Mouse (Mus musculus): ENCODE results near the gene Ptges2. TPM values are rescaled to one million over a fixed set of nuclear protein-coding genes. Genes with fewer than 3 reads are reported as not detected.
A peak's percentile ranks its signal among the peaks of the same experiment; 100 is the strongest.

Gene Ptges2
- polyA plus RNA-seq, 2 experiments = 11.4 to 11.6 TPM

DNA sequence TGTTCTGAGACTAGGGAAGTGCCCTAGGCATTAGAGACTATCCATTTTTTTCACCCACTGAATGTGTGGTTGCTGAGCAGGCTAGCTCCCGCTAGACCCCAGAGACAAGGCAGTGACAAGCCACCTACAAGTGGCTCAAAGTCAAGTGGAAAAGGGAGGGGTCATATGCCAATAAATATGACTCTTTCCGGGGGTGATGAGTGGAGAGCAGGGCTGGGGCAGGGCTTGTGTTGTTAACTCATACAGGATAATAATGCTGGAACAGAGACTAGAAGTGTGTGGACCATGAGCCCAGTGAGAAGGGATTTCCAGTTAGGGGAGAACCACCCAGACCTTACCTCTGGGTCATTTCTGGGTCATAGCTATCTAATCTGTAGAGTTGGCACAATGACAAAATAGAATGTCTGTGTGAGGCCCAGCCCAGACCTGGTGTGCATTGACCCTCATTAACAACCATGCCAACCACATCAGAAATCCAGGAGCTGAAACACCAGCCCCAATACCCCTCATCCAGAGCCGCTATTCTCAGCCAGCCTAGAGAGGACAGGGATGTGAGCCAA lies 41.3 kb upstream of the Ptges2 start:
- H3K27ac ChIP-seq = no peak overlapping the region
- TF ChIP-seq EP300 (IDR thresholded peaks at IDR 0.05; ENCODE audit: low read depth) (no peak), CTCF (IDR thresholded peaks at IDR 0.05; ENCODE audit: low read depth) (no peak)
- DNase-seq (ENCODE audit: low read depth in 3 of 3, low spot score in 3 of 3) = no peak
- no peak overlapping the region for H3K9ac ChIP-seq (replicated peaks)
- H3K4me3 ChIP-seq (ENCODE audit: insufficient read depth in 1 of 2, low read depth in 2 of 2, low read length in 2 of 2) = no peak overlapping the region
- H3K27me3 ChIP-seq (ENCODE audit: control insufficient read depth, insufficient read depth, low read length) = peaks cover 22% of the 10 kb centered on the region
- no peak for ATAC-seq (ENCODE audit: insufficient read depth)
- H3K36me3 ChIP-seq (replicated peaks; ENCODE audit: control insufficient read depth, insufficient read depth, low read depth) = no peaks in the 10 kb centered on the region
- no peak overlapping the region for H3K4me2 ChIP-seq (ENCODE audit: low read depth)
- H3K9me3 ChIP-seq (ENCODE audit: control insufficient read depth, low read length) = no peaks in the 10 kb centered on the region
- peaks cover 2 to 5% of the 10 kb centered on the region in 2 experiments; a peak in 2 of 4 replicates for H3K4me1 ChIP-seq (replicated peaks; ENCODE audit: control insufficient read depth in 2 of 2, insufficient read depth in 2 of 2, low read length in 1 of 2)
- 69% methylated on average over 3 of the region's 3 CpGs for WGBS (ENCODE audit: insufficient replicate concordance)

DNA sequence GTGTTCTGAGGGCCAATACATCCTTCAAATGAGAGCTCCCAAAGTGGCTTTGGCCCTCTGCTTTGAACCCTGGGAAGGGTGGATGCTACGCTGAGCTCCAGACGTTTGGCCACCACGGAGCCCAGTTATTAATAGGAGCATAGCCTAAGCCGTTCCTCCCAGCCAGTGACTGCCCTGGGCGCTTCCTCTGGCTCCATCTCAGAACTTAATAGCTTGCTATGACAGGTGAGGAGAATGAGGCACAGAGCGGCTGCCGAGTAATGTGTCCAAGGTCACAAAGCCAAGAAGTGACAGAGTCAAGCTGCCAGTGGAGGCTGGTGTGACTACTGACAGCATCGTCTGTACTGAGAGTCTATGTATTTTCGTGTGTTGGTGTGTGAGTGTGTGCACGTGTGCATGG lies 39.5 kb upstream of the Ptges2 start:
- H3K4me3 ChIP-seq (ENCODE audit: insufficient read depth in 1 of 2, low read depth in 2 of 2, low read length in 2 of 2) = no peak overlapping the region
- 69% methylated on average over 10 of the region's 10 CpGs for WGBS (ENCODE audit: insufficient replicate concordance)
- peaks cover 2 to 6% of the 10 kb centered on the region in 2 experiments; a peak in 2 of 4 replicates for H3K4me1 ChIP-seq (replicated peaks; ENCODE audit: control insufficient read depth in 2 of 2, insufficient read depth in 2 of 2, low read length in 1 of 2)
- peaks cover 18% of the 10 kb centered on the region for H3K27me3 ChIP-seq (ENCODE audit: control insufficient read depth, insufficient read depth, low read length)
- no peaks in the 10 kb centered on the region for H3K9me3 ChIP-seq (ENCODE audit: control insufficient read depth, low read length)
- no peaks in the 10 kb centered on the region for H3K36me3 ChIP-seq (replicated peaks; ENCODE audit: control insufficient read depth, insufficient read depth, low read depth)
- DNase-seq (ENCODE audit: low read depth in 3 of 3, low spot score in 3 of 3) (no peak), ATAC-seq (ENCODE audit: insufficient read depth) (no peak)
- H3K27ac ChIP-seq = no peak overlapping the region
- no peak overlapping the region for H3K9ac ChIP-seq (replicated peaks)
- H3K4me2 ChIP-seq (ENCODE audit: low read depth) = no peak overlapping the region
- no peak for TF ChIP-seq CTCF (IDR thresholded peaks at IDR 0.05; ENCODE audit: low read depth)
- no peak for TF ChIP-seq EP300 (IDR thresholded peaks at IDR 0.05; ENCODE audit: low read depth)

GRCm38 (mm10) chr2:32357710-32358109 lies 38.0 kb upstream of the Ptges2 start:
- 47% methylated on average over 3 of the region's 3 CpGs for WGBS (ENCODE audit: insufficient replicate concordance)

GRCm38 (mm10) chr2:32358381-32358780 lies 37.3 kb upstream of the Ptges2 start:
- no peak overlapping the region for H3K9ac ChIP-seq (replicated peaks)
- no peaks in the 10 kb centered on the region for H3K27me3 ChIP-seq (ENCODE audit: control insufficient read depth, insufficient read depth, low read length)
- H3K27ac ChIP-seq = no peak overlapping the region
- H3K4me1 ChIP-seq (replicated peaks; ENCODE audit: control insufficient read depth in 2 of 2, insufficient read depth in 2 of 2, low read length in 1 of 2) = peaks cover 5 to 10% of the 10 kb centered on the region in 2 experiments; a peak in 3 of 4 replicates
- WGBS (ENCODE audit: insufficient replicate concordance) = 51% methylated on average over 10 of the region's 10 CpGs
- H3K4me3 ChIP-seq (ENCODE audit: insufficient read depth in 1 of 2, low read depth in 2 of 2, low read length in 2 of 2) = no peak overlapping the region
- ATAC-seq (ENCODE audit: insufficient read depth) (no peak), DNase-seq (ENCODE audit: low read depth in 3 of 3, low spot score in 3 of 3) (no peak)
- TF ChIP-seq EP300 (IDR thresholded peaks at IDR 0.05; ENCODE audit: low read depth) (no peak), CTCF (IDR thresholded peaks at IDR 0.05; ENCODE audit: low read depth) (no peak)
- no peaks in the 10 kb centered on the region for H3K9me3 ChIP-seq (ENCODE audit: control insufficient read depth, low read length)
- H3K36me3 ChIP-seq (replicated peaks; ENCODE audit: control insufficient read depth, insufficient read depth, low read depth) = no peaks in the 10 kb centered on the region
- no peak overlapping the region for H3K4me2 ChIP-seq (ENCODE audit: low read depth)

More at GRCm38 (mm10) chr2:32357710-32358109, 38.0 kb upstream of the Ptges2 start:
- Histone ChIP-seq H3K4me2 (ENCODE audit: low read depth) (no peak overlapping the region), H3K4me1 (replicated peaks; ENCODE audit: control insufficient read depth in 2 of 2, insufficient read depth in 2 of 2, low read length in 1 of 2) (peaks cover 5 to 11% of the 10 kb centered on the region in 2 experiments; a peak in 3 of 4 replicates), H3K36me3 (replicated peaks; ENCODE audit: control insufficient read depth, insufficient read depth, low read depth) (no peaks in the 10 kb centered on the region), H3K9me3 (ENCODE audit: control insufficient read depth, low read length) (no peaks in the 10 kb centered on the region), H3K27me3 (ENCODE audit: control insufficient read depth, insufficient read depth, low read length) (peaks cover 3% of the 10 kb centered on the region), H3K9ac (replicated peaks) (no peak overlapping the region), H3K4me3 (ENCODE audit: insufficient read depth in 1 of 2, low read depth in 2 of 2, low read length in 2 of 2) (no peak overlapping the region), H3K27ac (no peak overlapping the region)
- TF ChIP-seq EP300 (IDR thresholded peaks at IDR 0.05; ENCODE audit: low read depth) (no peak), CTCF (IDR thresholded peaks at IDR 0.05; ENCODE audit: low read depth) (no peak)
- DNase-seq (ENCODE audit: low read depth in 3 of 3, low spot score in 3 of 3) (no peak), ATAC-seq (ENCODE audit: insufficient read depth) (no peak)

DNA sequence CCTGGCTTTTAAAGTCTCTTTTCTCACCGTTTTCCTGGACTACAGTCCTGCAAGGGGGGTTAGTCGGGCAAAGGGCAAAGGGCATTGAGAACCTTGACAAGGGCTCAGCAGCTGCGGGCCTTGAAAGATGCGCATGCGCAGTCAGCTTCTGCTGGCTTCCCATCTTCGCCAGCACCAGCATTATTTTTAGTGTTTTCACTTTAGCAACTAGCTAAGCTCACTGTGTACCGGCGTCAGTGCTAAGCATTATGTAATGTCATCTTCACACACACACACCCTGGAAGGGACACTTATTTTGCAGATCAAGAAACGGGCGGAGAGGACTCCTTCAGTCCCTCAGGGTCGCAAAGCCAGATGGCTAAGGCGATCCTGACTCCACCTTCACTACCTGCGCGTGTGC lies 35.0 kb upstream of the Ptges2 start:
- ATAC-seq (ENCODE audit: insufficient read depth) = no peak
- WGBS (ENCODE audit: insufficient replicate concordance) = 5% methylated on average over 14 of the region's 14 CpGs
- peak; percentile 61 to 70 (median 62) for DNase-seq (ENCODE audit: low read depth in 3 of 3, low spot score in 3 of 3)
- no peaks in the 10 kb centered on the region for H3K36me3 ChIP-seq (replicated peaks; ENCODE audit: control insufficient read depth, insufficient read depth, low read depth)
- H3K27me3 ChIP-seq (ENCODE audit: control insufficient read depth, insufficient read depth, low read length) = no peaks in the 10 kb centered on the region
- H3K9me3 ChIP-seq (ENCODE audit: control insufficient read depth, low read length) = no peaks in the 10 kb centered on the region
- H3K27ac ChIP-seq = peak overlapping the region; percentile 51
- H3K4me2 ChIP-seq (ENCODE audit: low read depth) = peak overlapping the region; percentile 98
- H3K4me1 ChIP-seq (replicated peaks; ENCODE audit: control insufficient read depth in 2 of 2, insufficient read depth in 2 of 2, low read length in 1 of 2) = peaks cover 14 to 15% of the 10 kb centered on the region in 2 experiments
- H3K4me3 ChIP-seq (ENCODE audit: insufficient read depth in 1 of 2, low read depth in 2 of 2, low read length in 2 of 2) = peak overlapping the region; percentile 69 to 90
- peak overlapping the region; percentile 85 for H3K9ac ChIP-seq (replicated peaks)
- TF ChIP-seq EP300 (IDR thresholded peaks at IDR 0.05; ENCODE audit: low read depth) (no peak), CTCF (IDR thresholded peaks at IDR 0.05; ENCODE audit: low read depth) (no peak)
